Mouse (Mus musculus): ENCODE results near the gene Tuba1c. TPM values are rescaled to one million over a fixed set of nuclear protein-coding genes. Genes with fewer than 3 reads are reported as not detected.
"Not testable (repeated sequence)": the region's sequence is repeated elsewhere in the genome, so short reads cannot be mapped to it uniquely, and the experiment has no call there.

The Tuba1c gene
- total RNA-seq, 4 experiments from 2014 or later: 32.2 to 40.4 (median 33.3) TPM

- DNase-seq (ENCODE audit: low spot score): no peak
These were observed 1.1 kb downstream of the Tuba1c start for GRCm38 (mm10) chr15:99030585-99031387.

GRCm38 (mm10) chr15:99031388-99031675 lies 1.6 kb downstream of the Tuba1c start:
- no peak for DNase-seq (ENCODE audit: low spot score)

GRCm38 (mm10) chr15:99032041-99032725 lies 2.5 kb downstream of the Tuba1c start:
- no peak for DNase-seq (ENCODE audit: low spot score)

- DNase-seq (ENCODE audit: low spot score): no peak
These were observed 3.1 kb downstream of the Tuba1c start for GRCm38 (mm10) chr15:99032726-99033250.

- no peak for DNase-seq (ENCODE audit: low spot score)
These were observed 4.0 kb downstream of the Tuba1c start for GRCm38 (mm10) chr15:99033498-99034270.

GRCm38 (mm10) chr15:99035431-99035830 lies 5.7 kb downstream of the Tuba1c start:
- DNase-seq (ENCODE audit: low spot score): no peak

GRCm38 (mm10) chr15:99036249-99036905 lies 6.7 kb downstream of the Tuba1c start:
- peak; percentile 51 for DNase-seq (ENCODE audit: low spot score)

- no peak for DNase-seq (ENCODE audit: low spot score)
These were observed 8.3 kb downstream of the Tuba1c start for GRCm38 (mm10) chr15:99038025-99038424.

GRCm38 (mm10) chr15:99038797-99039196 lies 9.1 kb downstream of the Tuba1c start:
- no peak for DNase-seq (ENCODE audit: low spot score)

GRCm38 (mm10) chr15:99039306-99039705 lies 9.6 kb downstream of the Tuba1c start:
- DNase-seq (ENCODE audit: low spot score): no peak

GRCm38 (mm10) chr15:99039996-99040919 lies 10.6 kb downstream of the Tuba1c start:
- no peak for DNase-seq (ENCODE audit: low spot score)

- no peak for DNase-seq (ENCODE audit: low spot score)
These were observed 11.5 kb downstream of the Tuba1c start for GRCm38 (mm10) chr15:99040920-99041856.

- DNase-seq (ENCODE audit: low spot score): no peak
These were observed 12.6 kb downstream of the Tuba1c start for GRCm38 (mm10) chr15:99042334-99042733.

GRCm38 (mm10) chr15:99044854-99045253 lies 15.2 kb downstream of the Tuba1c start:
- no peak for DNase-seq (ENCODE audit: low spot score)

- not testable (repeated sequence) for DNase-seq (ENCODE audit: low spot score)
These were observed 16.0 kb downstream of the Tuba1c start for GRCm38 (mm10) chr15:99045734-99046133.

GRCm38 (mm10) chr15:99049473-99050253 lies 20.0 kb downstream of the Tuba1c start:
- peak; percentile 53 for DNase-seq (ENCODE audit: low spot score)

- DNase-seq (ENCODE audit: low spot score): no peak
These were observed 23.7 kb downstream of the Tuba1c start for GRCm38 (mm10) chr15:99053373-99053772.

- no peak for DNase-seq (ENCODE audit: low spot score)
These were observed 25.3 kb downstream of the Tuba1c start, which contains the start of gene Prph for GRCm38 (mm10) chr15:99055040-99055439. Gene Prph, plus strand, starts transcription at chr15:99055174.
